Mouse (Mus musculus) G1E-ER4 (cell line): ENCODE measurements around the gene Mrm3. TPM values are rescaled to one million over a fixed set of nuclear protein-coding genes. Genes with fewer than 3 reads are reported as not detected.

Experiments used
- GATA1 ChIP-seq: IDR thresholded peaks from one replicate; pipeline ENCODE4 v1.8.0; 2012; ENCODE audit warnings: low read length, inconsistent platforms
- polyA plus RNA-seq: library from polyadenylated mRNA; stranded (reverse); fragments of >175 nt; gene quantifications from 2 replicates; pipeline ENCODE4 v1.2.3, GENCODE M21; 2012

Mrm3 gene
- polyA plus RNA-seq, 1 experiment, result 21.2 TPM

- no peak for TF ChIP-seq GATA1
Observed at GRCm38 (mm10) chr11:76268521-76269065, 25.1 kb downstream of the Mrm3 start.

GRCm38 (mm10) chr11:76272440-76272839 is 28.9 kb downstream of the Mrm3 start:
- no peak for TF ChIP-seq GATA1

GRCm38 (mm10) chr11:76278960-76279852 is 35.7 kb downstream of the Mrm3 start:
- no peak for TF ChIP-seq GATA1

GRCm38 (mm10) chr11:76279971-76280370 is 36.5 kb downstream of the Mrm3 start:
- no peak for TF ChIP-seq GATA1

- TF ChIP-seq GATA1, result no peak
Observed at GRCm38 (mm10) chr11:76283841-76284240, 40.3 kb downstream of the Mrm3 start.

GRCm38 (mm10) chr11:76285431-76286075 is 42.0 kb downstream of the Mrm3 start:
- no peak for TF ChIP-seq GATA1

GRCm38 (mm10) chr11:76286534-76287126 is 43.1 kb downstream of the Mrm3 start:
- no peak for TF ChIP-seq GATA1

GRCm38 (mm10) chr11:76287301-76287700 is 43.8 kb downstream of the Mrm3 start:
- TF ChIP-seq GATA1, result no peak

- TF ChIP-seq GATA1, result no peak
Observed at GRCm38 (mm10) chr11:76288645-76289044, 45.1 kb downstream of the Mrm3 start.

- no peak for TF ChIP-seq GATA1
Observed at GRCm38 (mm10) chr11:76290367-76290766, 46.9 kb downstream of the Mrm3 start.

- no peak for TF ChIP-seq GATA1
Observed at GRCm38 (mm10) chr11:76291960-76292359, 48.4 kb downstream of the Mrm3 start.

GRCm38 (mm10) chr11:76292398-76292797 is 48.9 kb downstream of the Mrm3 start:
- TF ChIP-seq GATA1, result no peak

- TF ChIP-seq GATA1, result no peak
Observed at GRCm38 (mm10) chr11:76292831-76293230, 49.3 kb downstream of the Mrm3 start.

GRCm38 (mm10) chr11:76294078-76294477 is 50.6 kb downstream of the Mrm3 start:
- TF ChIP-seq GATA1, result no peak

- TF ChIP-seq GATA1, result no peak
Observed at GRCm38 (mm10) chr11:76294836-76295235, 51.3 kb downstream of the Mrm3 start.

- TF ChIP-seq GATA1, result no peak
Observed at GRCm38 (mm10) chr11:76297252-76297651, 53.7 kb downstream of the Mrm3 start.

- TF ChIP-seq GATA1, result no peak
Observed at GRCm38 (mm10) chr11:76298457-76299000, 55.0 kb downstream of the Mrm3 start.

Other genes starting within 250 kb of the Mrm3 start
- gene 1700016K19Rik, start 243.8 kb upstream of the Mrm3 start, polyA plus RNA-seq, result not detected in 2 replicates
- gene Rflnb, start 215.9 kb upstream of the Mrm3 start, polyA plus RNA-seq, result not detected in 2 replicates
- gene Vps53, start 64.1 kb upstream of the Mrm3 start, polyA plus RNA-seq, result 21.0 and 29.5 TPM in 2 replicates
- 2.9 and 4.9 TPM in 2 replicates for gene Fam57a, start 64.0 kb upstream of the Mrm3 start, polyA plus RNA-seq
- 0.30 TPM in 1 of 2 replicates, not detected in the other for gene Dbil5, start 26.1 kb upstream of the Mrm3 start, polyA plus RNA-seq
- gene Gemin4, start 26.1 kb upstream of the Mrm3 start, polyA plus RNA-seq, result 5.2 and 5.7 TPM in 2 replicates
- gene Glod4, start within 50 bp of the Mrm3 start, polyA plus RNA-seq, result 1.2 and 2.9 TPM in 2 replicates
- 4.6 and 4.8 TPM in 2 replicates for gene Nxn, start 155.4 kb downstream of the Mrm3 start, polyA plus RNA-seq
- gene Timm22, start 163.2 kb downstream of the Mrm3 start, polyA plus RNA-seq, result 25.8 and 32.2 TPM in 2 replicates